Mouse (Mus musculus) liver, postnatal 0 days (tissue): ENCODE data around the gene Wnt10b.

Source experiments
- CTCF ChIP-seq: sonication (generic); IDR thresholded peaks from 2 replicates; pipeline ENCODE4 v1.5.1; 2016; ENCODE audit warnings: antibody characterized with exemption, low read depth
- EP300 ChIP-seq: IDR thresholded peaks from 2 replicates; pipeline ENCODE4 v1.6.1; 2016; ENCODE audit warnings: antibody characterized with exemption, low read depth, mild to moderate bottlenecking

DNA sequence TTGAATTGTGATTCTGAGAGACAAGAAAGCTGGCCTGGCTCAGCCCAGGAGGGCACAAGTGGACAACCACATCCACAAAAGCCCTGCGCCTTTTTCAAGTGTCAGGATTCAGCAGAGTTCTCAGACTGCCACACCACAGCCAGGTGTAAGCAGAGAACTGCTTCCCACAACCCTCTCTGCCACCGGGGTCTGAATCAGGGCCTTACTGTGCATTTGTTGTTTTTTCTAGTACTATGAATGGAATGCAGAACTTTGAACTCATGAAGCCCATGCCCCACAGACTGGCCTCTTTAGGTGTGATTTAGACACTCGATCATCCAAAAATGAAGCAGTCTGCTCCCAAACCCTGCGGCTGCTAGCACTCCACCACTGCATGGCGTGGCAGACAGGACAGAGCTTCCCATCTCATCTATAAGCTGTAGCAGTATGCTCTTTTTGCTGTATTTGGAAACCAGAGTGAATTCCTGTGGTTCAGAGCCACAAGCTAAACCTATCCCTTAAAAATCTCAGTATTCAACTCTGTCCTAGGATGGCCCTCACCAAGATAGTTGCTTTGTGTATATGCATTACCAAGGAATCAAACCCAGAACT, 43.9 kb downstream of the Wnt10b start:
- TF ChIP-seq CTCF (no peak), EP300 (no peak)
